Mouse (Mus musculus): ENCODE measurements around the gene Mbd5. TPM values are rescaled to one million over a fixed set of nuclear protein-coding genes. Genes with fewer than 3 reads are reported as not detected.

Gene Mbd5
- polyA plus RNA-seq, 1 experiment from 2014 or later, result 36.6 TPM

DNA sequence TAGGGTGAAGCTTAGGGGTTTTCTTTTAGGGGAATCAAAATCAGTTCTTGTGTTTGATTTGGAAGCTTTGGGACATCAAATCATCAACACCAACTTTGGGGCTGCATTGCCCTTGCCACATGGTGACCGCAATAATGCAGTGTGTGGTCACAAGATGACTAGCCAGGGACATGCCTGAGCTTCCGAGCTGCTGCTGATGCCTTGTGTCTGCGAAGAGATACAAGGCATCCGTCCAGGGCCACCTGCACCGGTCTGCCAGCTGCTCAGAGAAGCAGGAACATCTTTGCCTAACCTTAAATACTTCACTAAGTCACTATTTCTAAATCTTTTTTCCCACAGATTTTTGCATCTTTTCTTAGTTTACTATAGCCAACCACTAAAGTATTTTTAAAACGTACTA is 170.6 kb downstream of the Mbd5 start:
- Histone ChIP-seq H3K4me3 (ENCODE audit: low read length) (no peak overlapping the region), H3K27me3 (replicated peaks; ENCODE audit: control insufficient read depth, insufficient read depth, low read length) (no peaks in the 10 kb centered on the region), H3K9ac (ENCODE audit: low read depth, low read length) (no peak overlapping the region), H3K36me3 (ENCODE audit: control insufficient read depth, insufficient read depth, low read length) (no peaks in the 10 kb centered on the region), H3K4me1 (ENCODE audit: control insufficient read depth, insufficient read depth, low read depth, low read length) (no peaks in the 10 kb centered on the region), H3K27ac (ENCODE audit: low read depth, low read length) (no peak overlapping the region), H3K4me2 (ENCODE audit: low read length) (no peak overlapping the region), H3K9me3 (ENCODE audit: control insufficient read depth, low read length) (no peaks in the 10 kb centered on the region)
- ATAC-seq, result no peak
- WGBS, result 92% methylated on average over 6 of the region's 6 CpGs

DNA sequence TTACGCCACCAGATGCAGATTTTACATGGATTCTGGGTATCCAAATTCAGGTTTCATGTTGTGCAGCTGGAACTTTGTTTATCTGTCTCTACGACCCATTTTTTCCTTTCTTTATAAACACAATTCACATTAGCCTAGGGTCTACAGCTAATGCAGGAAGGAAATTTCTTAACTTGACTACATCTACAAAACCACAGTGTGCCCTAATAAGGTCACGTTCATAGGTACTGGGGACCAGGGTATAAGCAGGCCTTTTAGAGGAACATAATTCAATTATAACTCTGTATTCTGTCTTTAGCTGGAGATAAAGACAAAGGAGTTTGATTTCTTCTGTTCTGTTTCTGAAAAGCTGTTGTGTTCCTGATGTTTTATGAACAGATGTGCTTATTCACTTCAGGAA is 172.3 kb downstream of the Mbd5 start:
- Histone ChIP-seq H3K4me2 (ENCODE audit: low read length) (no peak overlapping the region), H3K9ac (ENCODE audit: low read depth, low read length) (no peak overlapping the region), H3K9me3 (ENCODE audit: control insufficient read depth, low read length) (no peaks in the 10 kb centered on the region), H3K27ac (ENCODE audit: low read depth, low read length) (no peak overlapping the region), H3K36me3 (ENCODE audit: control insufficient read depth, insufficient read depth, low read length) (no peaks in the 10 kb centered on the region), H3K4me1 (ENCODE audit: control insufficient read depth, insufficient read depth, low read depth, low read length) (no peaks in the 10 kb centered on the region), H3K4me3 (ENCODE audit: low read length) (no peak overlapping the region), H3K27me3 (replicated peaks; ENCODE audit: control insufficient read depth, insufficient read depth, low read length) (no peaks in the 10 kb centered on the region)
- no peak for ATAC-seq
- WGBS, result 81% methylated on average over 3 of the region's 3 CpGs

GRCm38 (mm10) chr2:49142186-49142585 is 192.9 kb downstream of the Mbd5 start:
- no peaks in the 10 kb centered on the region for H3K27me3 ChIP-seq (replicated peaks; ENCODE audit: control insufficient read depth, insufficient read depth, low read length)
- no peaks in the 10 kb centered on the region for H3K4me1 ChIP-seq (ENCODE audit: control insufficient read depth, insufficient read depth, low read depth, low read length)
- WGBS, result 81% methylated on average over 3 of the region's 3 CpGs
- no peak overlapping the region for H3K9ac ChIP-seq (ENCODE audit: low read depth, low read length)
- no peak overlapping the region for H3K27ac ChIP-seq (ENCODE audit: low read depth, low read length)
- H3K9me3 ChIP-seq (ENCODE audit: control insufficient read depth, low read length), result no peaks in the 10 kb centered on the region
- no peak for ATAC-seq
- H3K4me3 ChIP-seq (ENCODE audit: low read length), result no peak overlapping the region
- no peak overlapping the region for H3K4me2 ChIP-seq (ENCODE audit: low read length)
- no peaks in the 10 kb centered on the region for H3K36me3 ChIP-seq (ENCODE audit: control insufficient read depth, insufficient read depth, low read length)

GRCm38 (mm10) chr2:49153649-49154048 is 204.3 kb downstream of the Mbd5 start:
- no peak overlapping the region for H3K4me3 ChIP-seq (ENCODE audit: low read length)
- ATAC-seq, result no peak
- H3K27ac ChIP-seq (ENCODE audit: low read depth, low read length), result no peak overlapping the region
- 75% methylated on average over 1 of the region's 1 CpGs for WGBS
- no peaks in the 10 kb centered on the region for H3K9me3 ChIP-seq (ENCODE audit: control insufficient read depth, low read length)
- no peaks in the 10 kb centered on the region for H3K27me3 ChIP-seq (replicated peaks; ENCODE audit: control insufficient read depth, insufficient read depth, low read length)
- H3K9ac ChIP-seq (ENCODE audit: low read depth, low read length), result no peak overlapping the region
- H3K4me1 ChIP-seq (ENCODE audit: control insufficient read depth, insufficient read depth, low read depth, low read length), result no peaks in the 10 kb centered on the region
- H3K4me2 ChIP-seq (ENCODE audit: low read length), result no peak overlapping the region
- H3K36me3 ChIP-seq (ENCODE audit: control insufficient read depth, insufficient read depth, low read length), result no peaks in the 10 kb centered on the region

DNA sequence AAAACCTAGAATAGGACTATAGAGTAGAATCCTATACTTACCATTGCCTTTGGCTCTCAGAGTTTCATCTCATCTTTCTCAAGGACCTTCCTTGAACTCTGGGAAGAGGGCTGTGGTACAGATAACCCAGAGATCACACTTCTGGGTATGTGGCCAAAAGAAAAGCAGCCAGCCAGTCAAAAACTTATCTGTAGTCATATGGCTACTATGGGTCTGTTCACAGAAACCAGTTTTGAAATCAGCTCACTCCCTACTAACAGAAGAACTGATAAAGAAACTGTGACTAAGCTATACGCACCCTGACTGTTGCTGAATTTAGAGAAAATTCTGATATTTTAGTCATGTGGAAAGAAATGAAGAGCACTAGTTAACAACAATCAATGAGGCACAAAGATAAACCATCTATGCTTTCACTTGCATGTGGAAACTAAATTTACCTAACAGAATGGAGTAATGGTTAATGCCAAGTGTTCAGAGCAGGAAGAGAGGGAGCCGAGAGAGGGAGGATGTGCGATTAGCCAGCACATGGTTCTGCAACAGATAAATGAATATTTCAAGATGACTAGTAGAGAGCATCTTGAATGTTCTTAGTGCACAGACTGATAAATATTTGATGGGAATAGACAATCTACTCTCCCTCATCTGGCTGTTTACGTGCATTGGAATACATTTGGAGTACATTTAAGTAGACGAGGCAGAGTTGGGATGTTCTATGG is 211.1 kb downstream of the Mbd5 start:
- H3K27me3 ChIP-seq (replicated peaks; ENCODE audit: control insufficient read depth, insufficient read depth, low read length), result no peaks in the 10 kb centered on the region
- 84% methylated on average over 5 of the region's 5 CpGs for WGBS
- H3K4me1 ChIP-seq (ENCODE audit: control insufficient read depth, insufficient read depth, low read depth, low read length), result no peaks in the 10 kb centered on the region
- no peaks in the 10 kb centered on the region for H3K36me3 ChIP-seq (ENCODE audit: control insufficient read depth, insufficient read depth, low read length)
- no peak overlapping the region for H3K9ac ChIP-seq (ENCODE audit: low read depth, low read length)
- H3K4me2 ChIP-seq (ENCODE audit: low read length), result no peak overlapping the region
- no peaks in the 10 kb centered on the region for H3K9me3 ChIP-seq (ENCODE audit: control insufficient read depth, low read length)
- no peak for ATAC-seq
- H3K4me3 ChIP-seq (ENCODE audit: low read length), result no peak overlapping the region
- H3K27ac ChIP-seq (ENCODE audit: low read depth, low read length), result no peak overlapping the region

- no peaks in the 10 kb centered on the region for H3K4me1 ChIP-seq (ENCODE audit: control insufficient read depth, insufficient read depth, low read depth, low read length)
- H3K27ac ChIP-seq (ENCODE audit: low read depth, low read length), result no peak overlapping the region
- WGBS, result 87% methylated on average over 3 of the region's 3 CpGs
- no peaks in the 10 kb centered on the region for H3K9me3 ChIP-seq (ENCODE audit: control insufficient read depth, low read length)
- no peak for ATAC-seq
- no peak overlapping the region for H3K4me2 ChIP-seq (ENCODE audit: low read length)
- no peak overlapping the region for H3K4me3 ChIP-seq (ENCODE audit: low read length)
- no peak overlapping the region for H3K9ac ChIP-seq (ENCODE audit: low read depth, low read length)
- no peaks in the 10 kb centered on the region for H3K36me3 ChIP-seq (ENCODE audit: control insufficient read depth, insufficient read depth, low read length)
- no peaks in the 10 kb centered on the region for H3K27me3 ChIP-seq (replicated peaks; ENCODE audit: control insufficient read depth, insufficient read depth, low read length)
Observed at GRCm38 (mm10) chr2:49169766-49170165, 220.5 kb downstream of the Mbd5 start.

DNA sequence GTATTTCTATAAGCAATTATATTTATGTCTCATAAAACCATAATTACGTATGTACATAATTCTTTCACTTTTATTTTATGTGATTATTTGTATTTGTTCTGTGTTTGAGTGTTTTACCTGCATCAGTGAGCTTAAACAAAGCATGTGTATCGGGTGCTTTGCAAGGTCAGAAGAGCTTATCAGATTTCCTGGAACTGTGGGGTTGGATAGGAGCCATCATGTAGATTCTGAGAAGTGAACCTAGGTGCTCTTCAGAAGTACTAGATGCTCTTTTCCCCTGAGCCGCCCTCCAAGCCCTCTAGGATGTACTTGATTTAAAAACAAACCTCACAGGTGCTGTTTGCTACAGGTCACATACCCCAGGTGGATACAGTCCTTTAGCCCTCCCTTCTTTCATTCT is 227.7 kb downstream of the Mbd5 start:
- H3K27me3 ChIP-seq (replicated peaks; ENCODE audit: control insufficient read depth, insufficient read depth, low read length), result no peaks in the 10 kb centered on the region
- no peaks in the 10 kb centered on the region; the same call in 1 of the 2 replicates for H3K36me3 ChIP-seq (ENCODE audit: control insufficient read depth, insufficient read depth, low read length)
- no peak overlapping the region for H3K27ac ChIP-seq (ENCODE audit: low read depth, low read length)
- H3K4me3 ChIP-seq (ENCODE audit: low read length), result no peak overlapping the region
- ATAC-seq, result no peak
- 89% methylated on average over 3 of the region's 3 CpGs for WGBS
- H3K4me2 ChIP-seq (ENCODE audit: low read length), result no peak overlapping the region
- no peak overlapping the region for H3K9ac ChIP-seq (ENCODE audit: low read depth, low read length)
- H3K4me1 ChIP-seq (ENCODE audit: control insufficient read depth, insufficient read depth, low read depth, low read length), result no peaks in the 10 kb centered on the region
- no peaks in the 10 kb centered on the region for H3K9me3 ChIP-seq (ENCODE audit: control insufficient read depth, low read length)

GRCm38 (mm10) chr2:49190984-49191383 is 241.7 kb downstream of the Mbd5 start:
- no peaks in the 10 kb centered on the region for H3K4me1 ChIP-seq (ENCODE audit: control insufficient read depth, insufficient read depth, low read depth, low read length)
- H3K4me3 ChIP-seq (ENCODE audit: low read length), result no peak overlapping the region
- H3K27ac ChIP-seq (ENCODE audit: low read depth, low read length), result no peak overlapping the region
- H3K27me3 ChIP-seq (replicated peaks; ENCODE audit: control insufficient read depth, insufficient read depth, low read length), result no peaks in the 10 kb centered on the region
- no peak overlapping the region for H3K9ac ChIP-seq (ENCODE audit: low read depth, low read length)
- 0 out of 2 replicates have a peak, but pooled peaks have one; percentile 48 for ATAC-seq
- no peaks in the 10 kb centered on the region for H3K9me3 ChIP-seq (ENCODE audit: control insufficient read depth, low read length)
- no peaks in the 10 kb centered on the region for H3K36me3 ChIP-seq (ENCODE audit: control insufficient read depth, insufficient read depth, low read length)
- WGBS, result 77% methylated on average over 2 of the region's 2 CpGs
- H3K4me2 ChIP-seq (ENCODE audit: low read length), result no peak overlapping the region

DNA sequence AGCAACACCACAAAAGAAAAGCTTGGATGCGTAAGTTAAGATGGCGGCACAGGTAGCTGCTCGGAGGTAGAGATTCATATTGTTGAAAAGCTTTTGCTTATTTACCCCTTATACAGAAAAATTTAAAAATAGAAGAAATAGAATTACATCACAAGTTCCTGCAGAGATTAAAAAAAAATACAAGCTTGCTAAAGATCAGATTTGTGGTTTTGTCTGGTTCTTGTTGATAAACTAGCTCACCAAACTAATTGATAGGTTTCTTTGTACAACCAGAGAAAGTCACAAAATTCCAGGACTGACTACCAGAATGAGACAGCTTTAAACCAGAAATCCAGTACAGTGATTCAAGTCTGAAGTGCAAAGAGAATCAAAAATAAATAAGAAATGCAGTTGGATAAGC is 242.4 kb downstream of the Mbd5 start:
- H3K4me1 ChIP-seq (ENCODE audit: control insufficient read depth, insufficient read depth, low read depth, low read length), result no peaks in the 10 kb centered on the region
- no peak for ATAC-seq
- H3K9ac ChIP-seq (ENCODE audit: low read depth, low read length), result no peak overlapping the region
- H3K36me3 ChIP-seq (ENCODE audit: control insufficient read depth, insufficient read depth, low read length), result no peaks in the 10 kb centered on the region
- 95% methylated on average over 3 of the region's 3 CpGs for WGBS
- no peak overlapping the region for H3K27ac ChIP-seq (ENCODE audit: low read depth, low read length)
- H3K4me3 ChIP-seq (ENCODE audit: low read length), result no peak overlapping the region
- H3K4me2 ChIP-seq (ENCODE audit: low read length), result no peak overlapping the region
- H3K9me3 ChIP-seq (ENCODE audit: control insufficient read depth, low read length), result no peaks in the 10 kb centered on the region
- no peaks in the 10 kb centered on the region for H3K27me3 ChIP-seq (replicated peaks; ENCODE audit: control insufficient read depth, insufficient read depth, low read length)

Data from hindbrain, embryonic 16.5 days (tissue).